Mouse (Mus musculus) neutrophil, adult 5-6 weeks (primary cell): ENCODE results near the gene Hpse. TPM values are rescaled to one million over a fixed set of nuclear protein-coding genes. Genes with fewer than 3 reads are reported as not detected.

Source experiments
- ATAC-seq: fragments of 151-379, 151-347 bp; 2 replicates; pipeline ENCODE4 v1.8.0; 2017; ENCODE audit warnings: mild to moderate bottlenecking, moderate TSS enrichment; ENCODE audit not compliant: insufficient number of reproducible peaks, poor library complexity, low FRiP score, severe bottlenecking; ENCODE audit errors: extremely low read depth
- total RNA-seq: library from RNA; stranded (forward); fragments of 200-1000 nt; gene quantifications from 2 replicates; pipeline ENCODE4 v1.2.3, GENCODE M21; 2017

The Hpse gene
- total RNA-seq, 1 experiment from 2014 or later = 19.7 TPM

- ATAC-seq = no peak
These were observed 71.0 kb downstream of the Hpse start for GRCm38 (mm10) chr5:100648546-100648945.

GRCm38 (mm10) chr5:100648046-100648445 lies 71.5 kb downstream of the Hpse start:
- no peak for ATAC-seq

- ATAC-seq = no peak
These were observed 73.0 kb downstream of the Hpse start for GRCm38 (mm10) chr5:100646558-100646957.

GRCm38 (mm10) chr5:100643991-100644535 lies 75.5 kb downstream of the Hpse start:
- peak; percentile 49 for ATAC-seq

- peak; percentile 28; the same call in 1 of the 2 replicates for ATAC-seq
These were observed 76.1 kb downstream of the Hpse start for GRCm38 (mm10) chr5:100643253-100643990.

- no peak for ATAC-seq
These were observed 77.2 kb downstream of the Hpse start for GRCm38 (mm10) chr5:100642316-100642715.

- ATAC-seq = no peak
These were observed 81.0 kb downstream of the Hpse start for GRCm38 (mm10) chr5:100638483-100638882.

GRCm38 (mm10) chr5:100636794-100637544 lies 82.5 kb downstream of the Hpse start:
- 0 out of 2 replicates have a peak, but pooled peaks have one; percentile 7 for ATAC-seq

GRCm38 (mm10) chr5:100635908-100636307 lies 83.6 kb downstream of the Hpse start:
- no peak for ATAC-seq

- peak; percentile 55 for ATAC-seq
These were observed 84.5 kb downstream of the Hpse start for GRCm38 (mm10) chr5:100634885-100635478.

GRCm38 (mm10) chr5:100632540-100633129 lies 86.9 kb downstream of the Hpse start:
- peak; percentile 40; the same call in 1 of the 2 replicates for ATAC-seq

Other genes with a start within 250 kb of the Hpse start
- 29.6 and 32.9 TPM in 2 replicates for gene Lin54, start 219.1 kb downstream of the Hpse start, total RNA-seq
- 70.2 and 76.5 TPM in 2 replicates for gene Cops4, start 201.4 kb downstream of the Hpse start, total RNA-seq
- gene Plac8, start 147.5 kb downstream of the Hpse start, total RNA-seq = 276 and 287 TPM in 2 replicates
- gene Coq2, start 44.6 kb downstream of the Hpse start, total RNA-seq = 38.6 and 39.9 TPM in 2 replicates
- 17.4 and 21.4 TPM in 2 replicates for gene Helq, start 78.9 kb upstream of the Hpse start, total RNA-seq
- 46.3 and 69.6 TPM in 2 replicates for gene Mrps18c, start 78.9 kb upstream of the Hpse start, total RNA-seq
- gene Abraxas1, start 101.2 kb upstream of the Hpse start, total RNA-seq = 16.4 and 16.7 TPM in 2 replicates
- 25.6 and 27.3 TPM in 2 replicates for gene Gpat3, start 126.0 kb upstream of the Hpse start, total RNA-seq